Mouse (Mus musculus) kidney, embryonic 16.5 days (tissue): ENCODE data around the gene Pdzrn3. TPM values are rescaled to one million over a fixed set of nuclear protein-coding genes. Genes with fewer than 3 reads are reported as not detected.

Experiments used
- ATAC-seq: fragments of 200-750 bp; cut with Nextera tagmentation; 2 replicates; pipeline ENCODE4 v1.8.0; 2017; ENCODE audit warnings: moderate TSS enrichment; ENCODE audit not compliant: low FRiP score, low TSS enrichment
- H3K27ac ChIP-seq: fragments of 300-500 bp; sonication (generic); 2 replicates; pipeline ENCODE4 v1.5.1; 2014; ENCODE audit warnings: low read length
- H3K27me3 ChIP-seq: fragments of 300-500 bp; sonication (generic); 2 replicates; pipeline ENCODE4 v1.6.1; 2014; ENCODE audit warnings: low read length, control low read depth, mixed read lengths; ENCODE audit not compliant: insufficient read depth
- H3K36me3 ChIP-seq: fragments of 300-500 bp; sonication (generic); 2 replicates; pipeline ENCODE4 v1.6.1; 2014; ENCODE audit warnings: low read length, control low read depth, mixed read lengths; ENCODE audit not compliant: insufficient read depth
- H3K4me1 ChIP-seq: fragments of 300-500 bp; sonication (generic); 2 replicates; pipeline ENCODE4 v1.6.1; 2014; ENCODE audit warnings: low read length, control low read depth, mixed read lengths; ENCODE audit not compliant: insufficient read depth
- H3K4me2 ChIP-seq: fragments of 300-500 bp; sonication (generic); replicated peaks from 2 replicates; pipeline ENCODE4 v1.6.1; 2014; ENCODE audit warnings: low read depth, low read length
- H3K4me3 ChIP-seq: fragments of 300-500 bp; sonication (generic); 2 replicates; pipeline ENCODE4 v1.5.1; 2014; ENCODE audit warnings: mild to moderate bottlenecking, low read length
- H3K9ac ChIP-seq: fragments of 300-500 bp; sonication (generic); replicated peaks from 2 replicates; pipeline ENCODE4 v1.6.1; 2014; ENCODE audit warnings: low read length
- H3K9me3 ChIP-seq: fragments of 300-500 bp; sonication (generic); 2 replicates; pipeline ENCODE4 v1.6.1; 2016; ENCODE audit warnings: low read length, control low read depth
- WGBS: fragments of 180-500 bp; shearing (Covaris S2); extraction: QIAGEN DNeasy Blood & Tissue Kit; methylation state at CpG from one replicate; pipeline ENCODE4 v1.1.7; 2014; 5-methylcytosine and 5-hydroxymethylcytosine counted together
- polyA plus RNA-seq: library from polyadenylated mRNA; unstranded; fragments of >200 nt; fragmentation: Nextera tagmentation; extraction: Ambion mirVana; gene quantifications from 2 replicates; pipeline ENCODE4 v1.2.1, GENCODE M21; 2015

Gene Pdzrn3
- polyA plus RNA-seq, 1 experiment from 2014 or later: 8.7 TPM

DNA sequence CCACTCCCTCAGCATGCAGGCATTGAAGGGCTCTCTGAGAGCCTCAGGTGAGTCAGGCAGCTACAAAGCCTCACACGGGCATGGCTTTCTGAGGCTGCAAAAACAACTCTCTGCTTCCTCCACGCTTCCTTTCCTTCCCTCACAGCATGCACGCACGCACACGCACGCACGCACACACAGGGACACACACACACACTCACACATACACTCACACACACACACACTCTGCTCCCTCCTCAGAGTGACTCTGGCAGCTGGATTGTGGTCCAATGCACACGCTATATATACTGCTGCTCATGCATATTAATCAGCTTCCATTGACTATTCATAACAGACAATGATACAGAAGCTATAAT is 178.8 kb downstream of the Pdzrn3 start:
- peak; percentile 57; the same call in 1 of the 2 replicates for ATAC-seq
- no peaks in the 10 kb centered on the region for H3K36me3 ChIP-seq
- H3K4me3 ChIP-seq: peak overlapping the region; percentile 33
- peaks cover 24% of the 10 kb centered on the region for H3K4me1 ChIP-seq
- H3K9me3 ChIP-seq: no peaks in the 10 kb centered on the region
- WGBS: 7% methylated on average over 8 of the region's 8 CpGs
- H3K27ac ChIP-seq: no peak overlapping the region
- H3K9ac ChIP-seq: peak overlapping the region; percentile 46; the same call in 1 of the 2 replicates
- H3K27me3 ChIP-seq: no peaks in the 10 kb centered on the region
- H3K4me2 ChIP-seq: peak overlapping the region; percentile 46

DNA sequence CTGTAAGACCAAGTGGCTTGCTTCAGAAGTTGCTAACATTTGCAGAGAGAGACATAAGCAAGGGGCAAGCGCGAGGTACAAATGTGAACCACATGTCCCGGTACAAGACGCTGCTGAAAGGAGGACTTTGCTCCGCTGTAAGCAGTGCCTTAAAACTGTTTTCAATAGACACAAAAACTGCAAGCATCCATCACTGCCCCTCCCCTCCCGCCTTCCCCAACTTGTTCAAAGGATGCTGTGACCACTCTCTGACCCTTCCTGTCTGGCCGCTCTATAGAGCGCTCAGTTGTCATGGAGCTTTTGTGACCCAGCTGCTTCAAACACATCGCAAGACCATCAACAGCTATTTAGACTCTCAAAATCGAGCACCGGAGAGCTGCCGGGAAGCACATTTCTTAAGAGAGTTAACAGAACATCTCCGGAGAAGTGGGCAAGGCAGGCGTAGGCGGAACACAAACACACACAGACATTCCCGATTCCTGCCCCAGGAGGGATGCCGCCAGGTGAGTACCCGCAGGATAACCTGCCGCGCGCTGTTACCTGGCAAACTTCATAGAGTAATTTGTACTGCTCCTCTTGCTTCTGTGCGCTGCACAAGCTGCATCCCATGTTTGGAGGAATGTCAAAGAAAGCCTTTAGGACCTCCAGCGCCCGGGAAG is 179.3 kb downstream of the Pdzrn3 start:
- H3K9me3 ChIP-seq: no peaks in the 10 kb centered on the region
- H3K4me1 ChIP-seq: peaks cover 26% of the 10 kb centered on the region
- no peaks in the 10 kb centered on the region for H3K27me3 ChIP-seq
- ATAC-seq: peak; percentile 43; the same call in 1 of the 2 replicates
- peak overlapping the region; percentile 46 for H3K4me2 ChIP-seq
- H3K27ac ChIP-seq: no peak overlapping the region
- H3K36me3 ChIP-seq: no peaks in the 10 kb centered on the region
- peak overlapping the region; percentile 46 for H3K9ac ChIP-seq
- 10% methylated on average over 24 of the region's 24 CpGs for WGBS
- H3K4me3 ChIP-seq: peak overlapping the region; percentile 33

- ATAC-seq: no peak
- H3K27ac ChIP-seq: no peak overlapping the region
- no peaks in the 10 kb centered on the region for H3K36me3 ChIP-seq
- H3K9me3 ChIP-seq: no peaks in the 10 kb centered on the region
- 0 out of 2 replicates have a peak overlapping the region, but pooled peaks have one; percentile 8 for H3K4me2 ChIP-seq
- no peak overlapping the region for H3K4me3 ChIP-seq
- no peaks in the 10 kb centered on the region for H3K27me3 ChIP-seq
- 10% methylated on average over 5 of the region's 5 CpGs for WGBS
- no peak overlapping the region for H3K9ac ChIP-seq
- peaks cover 26% of the 10 kb centered on the region for H3K4me1 ChIP-seq
Measured at GRCm38 (mm10) chr6:101197642-101198041, 180.1 kb downstream of the Pdzrn3 start.

DNA sequence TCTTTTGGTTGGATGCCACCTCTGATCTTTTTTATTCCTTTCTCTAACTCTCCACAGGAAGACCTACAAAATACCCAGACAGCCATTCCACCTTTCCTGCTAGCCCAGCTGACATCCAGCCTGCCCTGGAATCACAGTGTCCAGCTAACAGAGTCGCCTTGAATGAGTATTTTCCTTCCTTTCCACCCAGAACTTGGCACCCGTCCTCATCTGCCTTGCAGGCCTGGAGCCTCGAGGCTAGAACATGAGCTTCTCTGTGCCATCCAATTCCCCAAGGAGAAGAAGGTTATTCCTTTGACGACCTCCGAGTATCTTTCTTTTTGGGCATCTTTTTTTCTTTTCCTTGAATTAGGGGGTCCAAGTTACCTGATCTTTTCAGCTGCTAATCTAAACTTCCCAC is 181.8 kb downstream of the Pdzrn3 start:
- Histone ChIP-seq H3K27me3 (no peaks in the 10 kb centered on the region), H3K27ac (no peak overlapping the region)

DNA sequence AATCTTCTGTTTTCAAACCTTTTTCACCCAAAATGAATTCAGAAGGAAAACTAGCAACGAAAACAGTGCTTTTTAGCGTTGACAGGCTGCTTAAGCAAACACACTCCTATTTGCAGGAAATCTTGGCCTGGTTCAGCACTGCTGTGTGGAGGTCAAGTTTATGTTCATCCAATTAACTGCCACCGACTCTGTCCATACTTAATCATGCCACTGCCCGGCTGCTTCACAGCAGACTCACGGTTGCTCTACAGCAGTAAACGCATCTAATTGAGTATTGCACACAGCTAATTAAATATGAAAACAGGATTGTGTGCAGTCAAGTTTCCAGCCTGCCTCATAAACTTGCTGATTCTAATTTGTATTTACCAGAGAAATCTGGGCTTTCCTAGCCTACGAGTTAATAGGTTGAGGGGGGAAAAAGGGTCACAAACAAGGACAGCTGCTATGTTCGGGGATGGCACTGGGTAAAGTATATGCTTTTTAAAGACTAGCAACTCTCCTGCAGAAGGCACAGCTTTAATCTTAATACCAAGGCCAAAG is 183.2 kb downstream of the Pdzrn3 start:
- peak; percentile 69; the same call in 1 of the 2 replicates for ATAC-seq
- H3K9ac ChIP-seq: no peak overlapping the region
- H3K36me3 ChIP-seq: no peaks in the 10 kb centered on the region
- H3K9me3 ChIP-seq: 0 out of 2 replicates have a peak, but pooled peaks cover 5% of the 10 kb centered on the region
- H3K4me3 ChIP-seq: no peak overlapping the region
- H3K27me3 ChIP-seq: no peaks in the 10 kb centered on the region
- no peak overlapping the region for H3K27ac ChIP-seq
- peaks cover 26% of the 10 kb centered on the region for H3K4me1 ChIP-seq
- H3K4me2 ChIP-seq: no peak overlapping the region
- 18% methylated on average over 8 of the region's 8 CpGs for WGBS

More for the DNA sequence above, 181.8 kb downstream of the Pdzrn3 start:
- H3K4me1 ChIP-seq: peaks cover 26% of the 10 kb centered on the region
- H3K9me3 ChIP-seq: 0 out of 2 replicates have a peak, but pooled peaks cover 3% of the 10 kb centered on the region
- WGBS: 62% methylated on average over 5 of the region's 5 CpGs
- H3K4me2 ChIP-seq: no peak overlapping the region
- no peak overlapping the region for H3K4me3 ChIP-seq
- no peak for ATAC-seq
- no peaks in the 10 kb centered on the region for H3K36me3 ChIP-seq
- no peak overlapping the region for H3K9ac ChIP-seq

DNA sequence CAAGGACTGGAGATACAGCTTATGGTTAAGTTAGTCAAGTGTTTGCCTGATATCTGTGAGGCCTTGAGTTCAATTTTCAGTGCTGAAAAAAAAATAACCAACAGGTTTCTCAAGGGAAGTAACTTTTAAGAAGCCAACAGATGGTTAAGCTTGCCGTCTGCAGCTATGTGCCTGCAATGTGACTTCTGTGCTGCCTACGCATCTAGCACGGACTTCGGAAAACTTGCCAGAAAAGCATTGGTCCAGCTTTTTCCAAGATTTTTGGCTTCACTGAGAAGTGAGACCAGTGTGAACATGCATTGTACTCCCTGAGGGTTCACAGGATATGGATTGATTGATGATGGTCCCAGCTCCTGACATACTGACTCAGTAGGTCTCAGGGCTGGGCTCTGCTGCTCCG is 186.1 kb downstream of the Pdzrn3 start:
- 90% methylated on average over 5 of the region's 5 CpGs for WGBS
- Histone ChIP-seq H3K4me2 (no peak overlapping the region), H3K36me3 (no peaks in the 10 kb centered on the region), H3K4me1 (peaks cover 13% of the 10 kb centered on the region; the same call in 1 of the 2 replicates), H3K27me3 (no peaks in the 10 kb centered on the region), H3K27ac (no peak overlapping the region), H3K9ac (no peak overlapping the region), H3K9me3 (0 out of 2 replicates have a peak, but pooled peaks cover 5% of the 10 kb centered on the region), H3K4me3 (no peak overlapping the region)
- ATAC-seq: no peak

DNA sequence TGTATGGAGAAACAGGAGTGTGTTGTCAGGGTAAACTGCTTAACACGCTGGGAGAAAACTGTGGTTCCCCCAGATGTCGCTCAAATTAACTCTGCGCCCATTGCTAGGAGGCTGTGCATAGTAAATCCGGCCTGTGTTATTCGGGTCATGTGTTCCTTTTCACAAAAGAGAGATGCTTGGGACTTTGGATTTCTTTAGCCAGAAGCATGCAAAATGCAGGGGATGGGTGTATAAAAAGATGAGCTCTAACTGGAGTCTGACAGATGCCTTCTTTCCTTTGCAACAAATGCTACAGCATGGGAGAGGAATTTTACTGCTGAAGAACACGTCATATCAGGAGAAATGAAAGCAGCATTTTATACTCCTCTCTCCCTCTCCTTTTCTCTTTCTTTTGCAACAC is 190.4 kb downstream of the Pdzrn3 start:
- 88% methylated on average over 6 of the region's 6 CpGs for WGBS
- H3K4me1 ChIP-seq: no peaks in the 10 kb centered on the region; the same call in 1 of the 2 replicates
- no peak overlapping the region for H3K9ac ChIP-seq
- H3K36me3 ChIP-seq: no peaks in the 10 kb centered on the region
- no peaks in the 10 kb centered on the region for H3K27me3 ChIP-seq
- H3K4me3 ChIP-seq: no peak overlapping the region
- no peak overlapping the region for H3K4me2 ChIP-seq
- no peak for ATAC-seq
- H3K9me3 ChIP-seq: 0 out of 2 replicates have a peak, but pooled peaks cover 5% of the 10 kb centered on the region
- no peak overlapping the region for H3K27ac ChIP-seq

- WGBS: 75% methylated on average over 3 of the region's 3 CpGs
- no peaks in the 10 kb centered on the region; the same call in 1 of the 2 replicates for H3K4me1 ChIP-seq
- no peak overlapping the region for H3K9ac ChIP-seq
- no peak for ATAC-seq
- H3K4me3 ChIP-seq: no peak overlapping the region
- H3K36me3 ChIP-seq: no peaks in the 10 kb centered on the region
- no peak overlapping the region for H3K27ac ChIP-seq
- no peaks in the 10 kb centered on the region for H3K27me3 ChIP-seq
- 0 out of 2 replicates have a peak, but pooled peaks cover 5% of the 10 kb centered on the region for H3K9me3 ChIP-seq
- no peak overlapping the region for H3K4me2 ChIP-seq
Measured at GRCm38 (mm10) chr6:101186887-101187286, 190.8 kb downstream of the Pdzrn3 start.

GRCm38 (mm10) chr6:101184103-101184785 is 193.5 kb downstream of the Pdzrn3 start:
- ATAC-seq: peak; percentile 83; the same call in 1 of the 2 replicates

More at GRCm38 (mm10) chr6:101184103-101184785, 193.5 kb downstream of the Pdzrn3 start:
- no peaks in the 10 kb centered on the region; the same call in 1 of the 2 replicates for H3K4me1 ChIP-seq
- H3K4me2 ChIP-seq: no peak overlapping the region
- H3K27ac ChIP-seq: no peak overlapping the region
- no peaks in the 10 kb centered on the region for H3K9me3 ChIP-seq
- 36% methylated on average over 10 of the region's 10 CpGs for WGBS
- no peak overlapping the region for H3K9ac ChIP-seq
- H3K4me3 ChIP-seq: no peak overlapping the region
- H3K36me3 ChIP-seq: no peaks in the 10 kb centered on the region
- H3K27me3 ChIP-seq: no peaks in the 10 kb centered on the region
